Mouse (Mus musculus) heart, postnatal 0 days (tissue): ENCODE results near the gene Ccdc38. TPM values are rescaled to one million over a fixed set of nuclear protein-coding genes. Genes with fewer than 3 reads are reported as not detected.

Experiments used
- ATAC-seq: fragments of 200-750 bp; cut with Nextera tagmentation; 2 replicates; pipeline ENCODE4 v1.8.0; 2017; ENCODE audit warnings: low read depth, moderate number of reproducible peaks, moderate library complexity; ENCODE audit not compliant: insufficient read depth
- DNase-seq: peaks from one replicate; pipeline ENCODE4 v3.0.0-alpha.2; 2016; ENCODE audit warnings: low spot score
- H3K27ac ChIP-seq: fragments of 300-500 bp; sonication (generic); 2 replicates; pipeline ENCODE4 v1.5.1; 2014; ENCODE audit warnings: low read depth, mild to moderate bottlenecking
- H3K27me3 ChIP-seq: fragments of 300-500 bp; sonication (generic); 2 replicates; pipeline ENCODE4 v1.6.1; 2014; ENCODE audit warnings: low read length, mixed read lengths; ENCODE audit not compliant: control insufficient read depth, insufficient read depth
- H3K36me3 ChIP-seq: fragments of 300-500 bp; sonication (generic); replicated peaks from 2 replicates; pipeline ENCODE4 v1.6.1; 2014; ENCODE audit warnings: low read length, mixed read lengths; ENCODE audit not compliant: control insufficient read depth, insufficient read depth
- H3K4me1 ChIP-seq: fragments of 300-500 bp; sonication (generic); 2 replicates; pipeline ENCODE4 v1.6.1; 2014; ENCODE audit warnings: antibody characterized with exemption; ENCODE audit not compliant: control insufficient read depth, insufficient read depth
- H3K4me2 ChIP-seq: fragments of 300-500 bp; sonication (generic); 2 replicates; pipeline ENCODE4 v1.6.1; 2014; ENCODE audit warnings: low read depth, mild to moderate bottlenecking, low read length, moderate library complexity
- H3K4me3 ChIP-seq: fragments of 300-500 bp; sonication (generic); 2 replicates; pipeline ENCODE4 v1.5.1; 2014; ENCODE audit warnings: low read depth, low read length
- H3K9ac ChIP-seq: fragments of 300-500 bp; sonication (generic); replicated peaks from 2 replicates; pipeline ENCODE4 v1.6.1; 2014; ENCODE audit warnings: low read depth, low read length, mixed read lengths
- H3K9me3 ChIP-seq: fragments of 300-500 bp; sonication (generic); replicated peaks from 2 replicates; pipeline ENCODE4 v1.6.1; 2016; ENCODE audit warnings: low read length; ENCODE audit not compliant: control insufficient read depth
- CTCF ChIP-seq: IDR thresholded peaks from 2 replicates; pipeline ENCODE4 v1.5.1; 2016; ENCODE audit warnings: antibody characterized with exemption, control low read depth, low read depth
- EP300 ChIP-seq: IDR thresholded peaks from 2 replicates; pipeline ENCODE4 v1.6.1; 2016; ENCODE audit warnings: antibody characterized with exemption, low read depth
- WGBS: fragments of 180-500 bp; shearing (Covaris S2); extraction: QIAGEN DNeasy Blood & Tissue Kit; methylation state at CpG from one replicate; pipeline ENCODE4 v1.1.7; 2014; 5-methylcytosine and 5-hydroxymethylcytosine counted together
- polyA plus RNA-seq: library from polyadenylated mRNA; unstranded; fragments of >200 nt; fragmentation: Nextera tagmentation; extraction: Ambion mirVana; gene quantifications from 2 replicates; pipeline ENCODE4 v1.2.1, GENCODE M21; 2015
- total RNA-seq: library from RNA; depleted of rRNA; stranded (reverse); fragments of >200 nt; gene quantifications from 2 replicates; pipeline ENCODE4 v1.2.3, GENCODE M21; 2014; ENCODE audit warnings: low replicate concordance

Ccdc38 gene
- total and polyA plus RNA-seq, 2 experiments from 2014 or later: 0.11 TPM; not detected in 1

DNA sequence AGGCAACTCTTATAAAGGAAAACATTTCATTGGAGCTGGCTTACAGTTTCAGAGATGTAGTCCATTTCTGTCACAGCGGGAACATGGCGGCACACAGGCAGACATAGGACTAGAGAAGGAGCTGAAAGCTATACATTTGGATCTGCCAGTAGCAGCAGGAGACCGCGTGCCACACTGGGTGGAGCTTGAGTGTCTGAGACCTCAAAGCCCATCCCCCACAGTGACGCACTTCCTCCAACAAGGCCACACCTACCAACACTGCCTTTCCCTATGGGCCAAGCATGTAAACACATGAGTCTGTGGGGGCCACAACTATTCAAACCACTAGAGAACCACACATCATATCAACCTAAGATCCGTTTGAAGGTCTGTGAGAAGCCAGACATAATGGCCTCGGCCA, 68.8 kb downstream of the Ccdc38 start:
- Histone ChIP-seq H3K27me3 (no peaks in the 10 kb centered on the region), H3K4me3 (no peak overlapping the region), H3K9ac (no peak overlapping the region), H3K27ac (no peak overlapping the region), H3K36me3 (no peaks in the 10 kb centered on the region), H3K4me2 (no peak overlapping the region), H3K9me3 (peaks cover 16% of the 10 kb centered on the region; the same call in 1 of the 2 replicates), H3K4me1 (no peaks in the 10 kb centered on the region)
- TF ChIP-seq CTCF: no peak
- TF ChIP-seq EP300: no peak
- ATAC-seq: no peak
- DNase-seq: no peak
- WGBS: 92% methylated on average over 7 of the region's 7 CpGs

DNA sequence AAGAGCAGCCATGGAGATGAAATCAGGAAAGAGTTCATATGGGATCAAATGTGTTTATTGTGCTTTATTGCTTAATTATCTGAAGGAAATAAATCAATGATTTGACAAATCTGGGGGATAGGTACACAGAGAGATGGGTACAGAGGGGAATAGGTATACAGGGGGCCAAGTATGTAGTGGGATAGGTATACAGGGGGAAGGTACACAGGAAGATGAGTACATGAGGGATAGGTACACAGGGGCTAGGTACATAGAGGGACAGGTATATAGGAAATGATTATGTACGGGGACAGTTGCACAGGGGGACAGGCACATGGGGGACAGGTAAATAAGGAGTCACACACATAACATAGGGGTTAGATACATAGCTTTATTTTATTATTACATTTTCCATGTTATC, 70.5 kb downstream of the Ccdc38 start:
- DNase-seq (no peak), ATAC-seq (no peak)
- H3K27ac ChIP-seq: no peak overlapping the region
- H3K9ac ChIP-seq: no peak overlapping the region
- H3K4me1 ChIP-seq: no peaks in the 10 kb centered on the region
- peaks cover 16% of the 10 kb centered on the region; the same call in 1 of the 2 replicates for H3K9me3 ChIP-seq
- TF ChIP-seq CTCF (no peak), EP300 (no peak)
- no peak overlapping the region for H3K4me2 ChIP-seq
- no peaks in the 10 kb centered on the region for H3K27me3 ChIP-seq
- H3K36me3 ChIP-seq: no peaks in the 10 kb centered on the region
- no peak overlapping the region for H3K4me3 ChIP-seq
- 94% methylated on average over 1 of the region's 1 CpGs for WGBS

DNA sequence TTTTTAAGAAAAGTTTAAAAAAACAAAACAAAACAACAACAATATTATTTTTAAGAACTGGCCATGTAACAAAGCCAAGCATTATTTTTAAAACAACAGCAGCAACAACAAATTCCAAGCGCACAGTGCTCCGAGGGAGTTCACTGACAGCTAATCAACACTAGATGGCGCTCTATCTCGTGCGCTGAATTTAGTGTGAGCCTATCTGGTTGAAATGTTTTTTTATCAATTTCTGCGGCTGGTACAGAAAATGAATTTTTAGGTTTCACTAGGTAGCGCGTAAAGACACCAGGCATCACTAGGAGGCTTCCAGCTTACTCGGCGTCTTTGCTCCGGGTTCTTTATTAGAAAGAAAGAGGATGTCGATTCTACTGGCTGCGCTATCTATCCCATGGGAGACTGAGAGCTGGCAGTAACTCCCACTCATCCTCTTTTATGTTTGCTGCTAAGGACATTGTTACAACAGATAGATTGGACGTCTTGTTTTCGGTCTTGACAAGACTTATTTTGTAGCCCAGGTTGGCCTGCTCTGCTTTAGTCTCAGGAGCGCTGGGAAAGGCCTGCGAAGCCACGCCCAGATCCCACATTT, 71.1 kb downstream of the Ccdc38 start:
- Histone ChIP-seq H3K27ac (no peak overlapping the region), H3K9ac (no peak overlapping the region), H3K36me3 (no peaks in the 10 kb centered on the region), H3K4me2 (peak overlapping the region; percentile 38), H3K27me3 (no peaks in the 10 kb centered on the region), H3K4me1 (no peaks in the 10 kb centered on the region), H3K9me3 (peaks cover 16% of the 10 kb centered on the region; the same call in 1 of the 2 replicates), H3K4me3 (peak overlapping the region; percentile 15; the same call in 1 of the 2 replicates)
- DNase-seq (peak; percentile 62), ATAC-seq (no peak)
- WGBS: 36% methylated on average over 18 of the region's 18 CpGs
- no peak for TF ChIP-seq EP300
- peak; percentile 91 for TF ChIP-seq CTCF

DNA sequence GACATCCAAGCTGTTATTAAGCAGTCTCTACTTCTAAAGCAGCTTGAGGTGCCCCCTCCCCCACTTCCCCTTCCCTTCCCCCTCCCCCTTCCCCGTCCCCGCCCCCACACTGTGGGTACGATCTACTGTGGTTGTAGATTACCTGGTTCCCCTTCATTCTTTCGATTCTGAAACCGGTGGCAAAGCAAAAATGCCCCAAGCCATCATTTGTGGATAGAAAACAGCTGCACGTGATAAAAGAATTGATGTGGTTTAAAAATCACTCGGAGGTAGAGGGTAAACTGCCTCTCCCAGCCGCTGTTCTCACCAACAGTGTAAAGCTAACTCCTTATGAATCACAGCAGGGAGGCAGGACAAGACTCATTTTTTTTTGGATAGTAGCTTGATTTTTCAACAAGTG, 74.4 kb downstream of the Ccdc38 start:
- no peak overlapping the region for H3K27ac ChIP-seq
- no peaks in the 10 kb centered on the region for H3K9me3 ChIP-seq
- TF ChIP-seq EP300: no peak
- no peak for TF ChIP-seq CTCF
- ATAC-seq (no peak), DNase-seq (no peak)
- 81% methylated on average over 8 of the region's 8 CpGs for WGBS
- H3K4me2 ChIP-seq: no peak overlapping the region
- no peaks in the 10 kb centered on the region for H3K36me3 ChIP-seq
- H3K27me3 ChIP-seq: no peaks in the 10 kb centered on the region
- no peak overlapping the region for H3K9ac ChIP-seq
- no peaks in the 10 kb centered on the region for H3K4me1 ChIP-seq
- no peak overlapping the region for H3K4me3 ChIP-seq

DNA sequence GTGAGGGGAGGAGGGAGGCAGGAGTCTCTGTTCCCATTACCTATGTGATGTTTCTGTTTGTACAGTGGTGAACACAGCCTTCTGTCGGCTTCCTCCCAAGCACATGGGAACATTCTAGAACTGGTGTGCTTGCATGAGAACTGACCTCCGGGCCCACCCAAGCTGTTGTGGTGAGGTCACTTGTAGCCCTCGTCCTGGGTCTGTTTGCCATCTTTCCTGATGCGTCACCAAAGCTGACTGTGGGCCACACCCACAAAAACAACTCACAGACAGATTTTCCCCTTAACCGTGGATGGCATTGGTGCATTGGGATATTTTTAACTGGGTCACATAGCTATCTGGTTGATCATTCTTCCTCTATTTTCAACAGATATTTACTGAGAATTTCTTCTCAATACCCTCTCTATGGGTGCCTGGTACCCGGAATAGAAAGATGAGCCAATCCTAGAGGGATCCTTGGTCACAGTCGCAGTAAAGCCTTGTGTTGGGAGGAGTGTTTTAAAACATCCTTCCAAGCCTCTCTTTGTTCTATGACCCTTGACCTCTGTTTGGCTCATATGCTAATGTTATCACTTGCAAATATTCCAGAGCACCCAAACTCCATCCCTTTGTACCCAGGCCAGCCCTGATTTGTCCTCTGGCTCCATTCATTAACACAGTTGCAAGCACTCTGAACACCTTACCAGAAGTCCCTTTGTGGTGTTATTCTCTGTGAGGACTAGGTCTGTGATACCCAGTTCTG, 80.2 kb downstream of the Ccdc38 start:
- no peaks in the 10 kb centered on the region for H3K9me3 ChIP-seq
- no peak for TF ChIP-seq CTCF
- no peak for TF ChIP-seq EP300
- DNase-seq (no peak), ATAC-seq (no peak)
- H3K36me3 ChIP-seq: no peaks in the 10 kb centered on the region
- no peaks in the 10 kb centered on the region for H3K4me1 ChIP-seq
- no peaks in the 10 kb centered on the region for H3K27me3 ChIP-seq
- H3K27ac ChIP-seq: no peak overlapping the region
- H3K9ac ChIP-seq: no peak overlapping the region
- 51% methylated on average over 7 of the region's 7 CpGs for WGBS
- no peak overlapping the region for H3K4me3 ChIP-seq
- no peak overlapping the region for H3K4me2 ChIP-seq

DNA sequence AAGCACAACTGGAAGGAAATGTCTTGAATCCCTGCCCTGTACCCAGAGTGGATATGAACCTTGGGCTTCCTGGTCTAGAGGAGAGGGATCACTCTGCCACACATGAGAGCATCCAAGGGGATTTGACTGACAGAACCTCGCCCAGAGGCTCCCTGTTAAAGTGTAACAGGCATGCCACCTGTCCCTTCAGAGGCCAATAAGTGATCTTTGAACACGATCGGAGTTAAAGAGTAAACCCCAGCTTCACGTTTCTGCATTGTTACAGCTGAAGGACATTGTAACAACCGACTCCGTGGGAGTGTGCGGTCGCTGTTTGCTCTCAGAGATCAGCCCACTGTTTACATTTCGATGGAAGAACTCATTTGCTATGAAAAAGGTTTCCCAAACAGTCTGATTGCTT, 83.3 kb downstream of the Ccdc38 start:
- no peak overlapping the region for H3K4me3 ChIP-seq
- H3K27me3 ChIP-seq: no peaks in the 10 kb centered on the region
- no peaks in the 10 kb centered on the region for H3K4me1 ChIP-seq
- no peak overlapping the region for H3K27ac ChIP-seq
- WGBS: 69% methylated on average over 9 of the region's 9 CpGs
- no peak overlapping the region for H3K9ac ChIP-seq
- no peak for ATAC-seq
- H3K36me3 ChIP-seq: no peaks in the 10 kb centered on the region
- H3K4me2 ChIP-seq: no peak overlapping the region
- TF ChIP-seq CTCF (no peak), EP300 (no peak)
- no peaks in the 10 kb centered on the region for H3K9me3 ChIP-seq
- DNase-seq: no peak
